Mouse (Mus musculus): Measurements from ENCODE around the gene Etfrf1. TPM values are rescaled to one million over a fixed set of nuclear protein-coding genes. Genes with fewer than 3 reads are reported as not detected.

Gene Etfrf1
- polyA plus RNA-seq (2012), result 0.12 and 0.20 TPM in 2 replicates

DNA sequence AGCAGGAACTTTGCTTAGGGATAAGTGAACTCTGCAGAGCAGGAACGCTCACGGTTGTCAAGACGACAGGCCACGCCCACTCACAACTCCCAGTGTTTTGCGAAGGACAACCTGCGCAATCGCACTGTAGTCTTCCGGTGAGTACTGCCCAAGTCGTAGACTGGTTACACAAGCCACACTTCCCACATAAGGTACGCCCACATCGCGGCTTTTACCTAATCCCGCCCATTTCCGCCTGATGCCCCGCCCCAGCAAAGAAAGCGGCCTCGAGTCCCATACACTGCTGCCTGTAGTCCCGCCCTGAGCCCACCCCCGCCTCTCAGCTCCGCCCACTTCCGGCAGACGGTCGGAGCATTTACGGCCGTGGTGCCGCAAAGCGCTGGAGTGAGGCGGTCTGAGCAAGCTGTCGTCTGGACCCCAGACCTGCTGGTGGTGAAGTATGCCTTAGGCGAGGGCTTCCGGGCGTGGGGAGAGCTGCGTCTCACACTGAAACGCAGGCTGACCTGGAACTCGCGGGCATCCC lies at the start of gene Etfrf1, which contains the start of gene Casc1:
TSS of gene Etfrf1 (plus strand) at position 319 of the 523 bp plus-strand sequence.
TSS of gene Casc1 (minus strand) at position 190 of the 523 bp plus-strand sequence.
- Histone ChIP-seq H3K4me3 (replicated peaks) (peak within 1 kb of the TSS; percentile 81), H3K9me3 (ENCODE audit: control insufficient read depth, low read length) (no peaks in the 10 kb centered on the region), H3K36me3 (ENCODE audit: control insufficient read depth) (peaks cover 12% of the 10 kb centered on the region), H3K27me3 (ENCODE audit: control insufficient read depth) (no peaks in the 10 kb centered on the region), H3K4me1 (ENCODE audit: control insufficient read depth) (peaks cover 19% of the 10 kb centered on the region)
- TF ChIP-seq GATA1 (IDR thresholded peaks at IDR 0.05; ENCODE audit: low read length), result no peak
- TF ChIP-seq TAL1 (IDR thresholded peaks at IDR 0.05; ENCODE audit: low read length), result no peak

DNA sequence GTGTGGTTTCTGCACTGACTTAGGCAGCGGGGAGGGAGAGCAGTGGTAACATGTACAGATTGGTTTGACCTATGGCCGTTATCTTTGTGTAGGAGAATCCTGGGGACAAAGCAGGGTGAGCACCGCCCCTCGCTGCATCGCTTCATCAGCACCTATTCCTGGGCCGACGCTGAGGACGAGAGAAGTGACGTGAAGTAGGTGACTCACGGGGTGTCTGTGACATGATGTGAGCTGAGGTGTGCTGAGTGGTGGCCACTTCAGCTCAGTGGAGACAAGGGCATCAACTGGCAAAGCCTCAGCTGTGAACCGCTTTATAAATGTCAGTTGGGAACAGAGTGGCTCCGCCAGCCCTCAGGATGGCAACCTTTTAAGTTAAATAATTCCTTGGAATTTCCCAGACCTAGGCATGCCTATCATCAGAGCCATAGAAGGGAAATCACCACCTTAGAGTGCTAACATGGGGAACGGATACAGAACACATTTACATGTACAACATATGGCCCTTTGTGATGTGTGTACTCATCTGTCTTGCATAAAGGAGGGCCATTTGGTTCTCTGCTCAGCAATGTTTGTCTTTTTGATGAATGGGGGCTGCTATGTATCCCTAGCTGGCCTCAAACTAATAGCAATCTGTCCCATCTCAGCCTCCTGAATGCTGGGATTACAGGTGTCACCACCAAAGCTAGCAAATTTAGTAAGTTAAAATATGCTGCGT lies 38.9 kb upstream of the Etfrf1 start:
- Histone ChIP-seq H3K4me1 (ENCODE audit: control insufficient read depth) (peaks cover 5% of the 10 kb centered on the region), H3K27me3 (ENCODE audit: control insufficient read depth) (no peaks in the 10 kb centered on the region), H3K4me3 (replicated peaks) (no peak overlapping the region), H3K36me3 (ENCODE audit: control insufficient read depth) (peaks cover 5% of the 10 kb centered on the region), H3K9me3 (ENCODE audit: control insufficient read depth, low read length) (no peaks in the 10 kb centered on the region)
- TF ChIP-seq GATA1 (IDR thresholded peaks at IDR 0.05; ENCODE audit: low read length), result no peak
- TF ChIP-seq TAL1 (IDR thresholded peaks at IDR 0.05; ENCODE audit: low read length), result no peak

DNA sequence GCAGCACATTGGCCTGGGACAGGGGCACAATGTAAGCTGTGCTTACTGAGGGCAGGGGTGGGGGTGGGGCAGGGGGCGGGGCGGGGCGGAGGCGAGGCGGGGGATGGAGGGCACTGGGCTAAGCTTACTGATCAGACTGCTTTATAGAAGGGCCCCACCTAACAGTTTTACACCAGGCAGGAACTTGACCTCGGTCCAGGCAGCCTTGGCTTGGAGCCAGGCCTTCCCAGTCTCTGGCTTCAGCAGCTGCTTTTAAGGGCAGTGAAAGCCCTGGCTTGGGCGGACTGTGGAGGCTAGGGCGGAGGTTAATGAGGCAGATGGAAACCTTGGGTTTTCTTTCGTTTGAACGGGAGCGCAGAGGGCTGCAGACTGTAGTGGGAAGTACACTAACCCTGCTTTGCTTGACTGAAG lies 37.1 kb upstream of the Etfrf1 start:
- Histone ChIP-seq H3K9me3 (ENCODE audit: control insufficient read depth, low read length) (no peaks in the 10 kb centered on the region), H3K36me3 (ENCODE audit: control insufficient read depth) (peaks cover 5% of the 10 kb centered on the region), H3K4me1 (ENCODE audit: control insufficient read depth) (peaks cover 5% of the 10 kb centered on the region), H3K27me3 (ENCODE audit: control insufficient read depth) (no peaks in the 10 kb centered on the region), H3K4me3 (replicated peaks) (no peak overlapping the region)
- no peak for TF ChIP-seq TAL1 (IDR thresholded peaks at IDR 0.05; ENCODE audit: low read length)

DNA sequence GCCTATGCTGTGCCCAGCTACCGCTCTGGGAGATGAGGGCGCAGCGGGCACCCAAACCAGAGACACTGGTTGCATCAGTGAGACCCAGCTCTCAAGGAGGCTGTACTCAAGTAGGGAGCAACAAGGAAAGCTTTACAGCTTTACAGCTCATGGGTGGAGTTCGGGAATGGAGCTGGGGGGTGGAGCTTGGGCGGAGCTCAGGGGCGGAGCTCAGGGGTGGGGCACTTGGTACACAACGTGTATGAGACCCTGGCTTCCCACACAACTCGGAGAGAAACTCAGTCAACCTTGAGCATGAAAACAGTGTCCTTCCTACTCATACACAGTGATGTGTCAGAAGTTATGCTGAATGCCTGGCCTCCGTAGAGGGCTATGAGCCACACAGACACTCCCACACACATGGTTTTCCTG lies 35.4 kb upstream of the Etfrf1 start:
- H3K9me3 ChIP-seq (ENCODE audit: control insufficient read depth, low read length), result no peaks in the 10 kb centered on the region
- peaks cover 5% of the 10 kb centered on the region for H3K36me3 ChIP-seq (ENCODE audit: control insufficient read depth)
- H3K27me3 ChIP-seq (ENCODE audit: control insufficient read depth), result no peaks in the 10 kb centered on the region
- H3K4me1 ChIP-seq (ENCODE audit: control insufficient read depth), result peaks cover 5% of the 10 kb centered on the region
- no peak overlapping the region for H3K4me3 ChIP-seq (replicated peaks)
- TF ChIP-seq TAL1 (IDR thresholded peaks at IDR 0.05; ENCODE audit: low read length) (no peak), GATA1 (IDR thresholded peaks at IDR 0.05; ENCODE audit: low read length) (no peak)

DNA sequence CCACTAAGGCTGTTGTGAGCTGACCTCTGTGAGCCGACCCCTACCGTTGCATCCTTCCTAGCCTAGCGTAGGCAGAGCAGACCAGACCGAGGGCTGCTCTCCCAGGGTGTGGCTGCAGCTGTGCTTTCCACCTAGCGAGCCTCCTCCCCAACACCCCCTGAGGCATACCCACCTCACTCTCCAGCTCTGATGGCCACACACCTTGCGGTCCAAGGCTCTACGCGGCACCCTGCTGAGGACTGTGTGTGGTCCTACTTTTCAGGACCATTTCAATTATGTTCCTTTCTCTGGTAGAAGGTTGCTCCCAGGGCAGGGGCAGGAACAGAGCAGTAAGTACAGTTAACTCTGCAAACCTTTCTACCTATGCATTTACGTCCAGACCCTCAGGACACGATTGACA lies 34.5 kb upstream of the Etfrf1 start:
- Histone ChIP-seq H3K27me3 (ENCODE audit: control insufficient read depth) (no peaks in the 10 kb centered on the region), H3K4me3 (replicated peaks) (no peak overlapping the region), H3K9me3 (ENCODE audit: control insufficient read depth, low read length) (no peaks in the 10 kb centered on the region), H3K36me3 (ENCODE audit: control insufficient read depth) (peaks cover 5% of the 10 kb centered on the region), H3K4me1 (ENCODE audit: control insufficient read depth) (peaks cover 5% of the 10 kb centered on the region)
- TF ChIP-seq GATA1 (IDR thresholded peaks at IDR 0.05; ENCODE audit: low read length) (no peak), TAL1 (IDR thresholded peaks at IDR 0.05; ENCODE audit: low read length) (no peak)

DNA sequence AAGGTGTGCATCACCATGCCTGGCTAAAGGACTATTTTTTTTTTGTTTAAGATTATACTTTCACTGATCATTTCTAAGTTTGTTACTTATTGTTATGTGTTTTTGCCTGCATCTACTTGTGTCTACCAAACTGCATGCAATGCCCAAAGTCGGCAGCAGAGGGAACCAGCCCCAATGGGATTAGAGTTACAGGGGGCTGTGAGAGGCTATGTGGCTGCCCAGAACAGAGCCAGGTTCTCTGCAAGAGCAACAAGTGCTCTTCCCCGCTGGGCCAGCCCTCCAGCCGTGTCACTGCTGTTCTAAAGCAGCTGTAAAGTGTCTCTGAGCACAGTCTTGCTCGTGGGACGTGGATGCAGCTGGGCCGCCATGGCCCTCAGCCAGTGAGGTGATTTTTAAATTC lies 31.3 kb upstream of the Etfrf1 start:
- peaks cover 5% of the 10 kb centered on the region for H3K4me1 ChIP-seq (ENCODE audit: control insufficient read depth)
- no peaks in the 10 kb centered on the region; the same call in 1 of the 2 replicates for H3K36me3 ChIP-seq (ENCODE audit: control insufficient read depth)
- H3K9me3 ChIP-seq (ENCODE audit: control insufficient read depth, low read length), result no peaks in the 10 kb centered on the region
- H3K27me3 ChIP-seq (ENCODE audit: control insufficient read depth), result no peaks in the 10 kb centered on the region
- H3K4me3 ChIP-seq (replicated peaks), result no peak overlapping the region
- TF ChIP-seq TAL1 (IDR thresholded peaks at IDR 0.05; ENCODE audit: low read length), result no peak
- no peak for TF ChIP-seq GATA1 (IDR thresholded peaks at IDR 0.05; ENCODE audit: low read length)

DNA sequence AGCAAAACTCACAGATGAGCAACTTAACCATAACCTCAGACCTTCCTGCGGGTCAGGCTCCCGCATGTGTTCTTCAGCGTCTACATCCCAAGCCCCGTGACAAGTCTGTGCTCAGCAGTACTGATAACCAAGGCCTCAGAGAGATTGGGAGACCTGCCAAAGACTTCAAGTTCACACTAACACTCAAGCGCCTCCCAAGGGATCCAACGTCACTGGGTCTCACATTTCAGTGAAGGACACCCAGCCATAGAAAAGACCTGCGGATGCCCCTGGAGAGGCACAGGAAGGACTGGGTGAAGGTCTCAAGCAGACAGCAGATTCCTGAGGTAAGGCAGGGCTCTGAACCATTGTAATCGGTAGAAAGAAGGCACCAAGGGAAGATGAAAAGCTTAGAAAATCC lies 28.9 kb upstream of the Etfrf1 start:
- no peak for TF ChIP-seq GATA1 (IDR thresholded peaks at IDR 0.05; ENCODE audit: low read length)
- no peak for TF ChIP-seq TAL1 (IDR thresholded peaks at IDR 0.05; ENCODE audit: low read length)
- no peaks in the 10 kb centered on the region for H3K27me3 ChIP-seq (ENCODE audit: control insufficient read depth)
- H3K9me3 ChIP-seq (ENCODE audit: control insufficient read depth, low read length), result no peaks in the 10 kb centered on the region
- no peaks in the 10 kb centered on the region for H3K4me1 ChIP-seq (ENCODE audit: control insufficient read depth)
- no peaks in the 10 kb centered on the region for H3K36me3 ChIP-seq (ENCODE audit: control insufficient read depth)
- no peak overlapping the region for H3K4me3 ChIP-seq (replicated peaks)

DNA sequence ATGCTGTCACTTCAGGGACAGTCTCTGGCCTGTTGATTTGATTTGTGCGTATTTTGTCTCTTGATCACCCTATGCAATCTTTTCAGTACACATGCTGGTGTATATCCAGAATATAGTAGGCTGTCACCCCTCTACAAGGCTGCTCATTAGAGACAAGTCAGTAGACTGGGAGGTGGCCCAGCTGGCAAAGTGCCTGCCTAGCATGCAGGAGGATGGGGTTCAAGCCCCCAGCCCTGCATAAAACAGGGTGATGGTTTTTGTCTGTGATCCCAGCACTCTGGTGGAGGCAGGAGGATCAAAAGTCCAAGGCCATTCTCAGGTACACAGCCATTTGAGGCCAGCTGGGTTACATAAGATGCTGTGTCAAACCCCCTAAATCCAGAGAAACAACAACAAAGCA lies 24.8 kb upstream of the Etfrf1 start:
- TF ChIP-seq TAL1 (IDR thresholded peaks at IDR 0.05; ENCODE audit: low read length) (no peak), GATA1 (IDR thresholded peaks at IDR 0.05; ENCODE audit: low read length) (no peak)
- Histone ChIP-seq H3K9me3 (ENCODE audit: control insufficient read depth, low read length) (no peaks in the 10 kb centered on the region), H3K4me3 (replicated peaks) (no peak overlapping the region), H3K36me3 (ENCODE audit: control insufficient read depth) (no peaks in the 10 kb centered on the region), H3K4me1 (ENCODE audit: control insufficient read depth) (peaks cover 4% of the 10 kb centered on the region), H3K27me3 (ENCODE audit: control insufficient read depth) (no peaks in the 10 kb centered on the region)

DNA sequence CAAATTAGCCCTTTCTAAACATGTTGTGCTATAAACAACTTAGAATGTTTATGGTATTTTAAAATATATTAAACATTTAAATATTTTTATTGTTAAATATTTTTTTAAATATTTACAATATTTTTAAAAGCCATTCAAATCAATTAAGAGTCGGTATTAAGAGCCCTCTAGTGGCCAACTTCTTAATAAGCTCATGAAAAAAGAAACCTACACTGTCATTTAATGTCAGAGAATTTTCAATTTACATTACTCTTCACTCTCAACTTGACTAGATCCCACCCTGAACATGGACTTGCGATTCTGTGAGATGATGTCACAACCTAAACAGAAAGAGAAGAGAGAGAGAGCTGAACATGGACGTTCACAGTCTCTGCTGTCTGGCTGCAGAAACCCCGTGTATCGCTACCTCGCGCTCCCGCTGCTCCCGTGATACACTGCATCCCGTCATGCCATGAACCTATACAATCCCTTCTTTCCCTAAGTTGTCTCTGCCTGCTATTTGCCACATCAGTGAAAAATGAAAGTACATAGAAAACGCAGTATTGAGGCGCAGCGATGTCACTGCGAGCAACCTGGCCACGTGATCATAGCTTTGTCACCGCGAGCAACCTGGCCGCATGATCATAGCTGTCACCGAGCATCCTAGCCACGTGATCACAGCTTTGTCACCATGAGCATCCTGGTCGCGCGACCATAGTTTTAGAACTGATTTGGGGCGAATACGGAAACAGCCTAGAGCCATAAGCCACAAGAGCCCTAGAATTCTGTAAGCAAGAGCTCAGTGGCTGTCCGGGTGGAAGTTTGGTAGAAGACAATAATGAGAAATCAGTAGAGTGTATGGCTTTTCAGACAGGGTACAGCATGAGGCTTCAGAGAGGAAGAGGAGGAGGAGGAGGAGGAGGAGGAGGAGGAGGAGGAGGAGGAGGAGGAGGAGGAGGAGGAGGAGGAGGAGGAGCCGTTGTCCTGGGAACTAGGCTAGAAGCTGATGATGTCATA lies 23.5 kb upstream of the Etfrf1 start:
- no peaks in the 10 kb centered on the region for H3K36me3 ChIP-seq (ENCODE audit: control insufficient read depth)
- peak overlapping the region; percentile 54 for H3K4me3 ChIP-seq (replicated peaks)
- H3K9me3 ChIP-seq (ENCODE audit: control insufficient read depth, low read length), result no peaks in the 10 kb centered on the region
- H3K27me3 ChIP-seq (ENCODE audit: control insufficient read depth), result no peaks in the 10 kb centered on the region
- peaks cover 4% of the 10 kb centered on the region for H3K4me1 ChIP-seq (ENCODE audit: control insufficient read depth)
- TF ChIP-seq TAL1 (IDR thresholded peaks at IDR 0.05; ENCODE audit: low read length) (no peak), GATA1 (IDR thresholded peaks at IDR 0.05; ENCODE audit: low read length) (no peak)

Data from erythroblast, embryonic 14.5 days (primary cell).